Mouse (Mus musculus) liver, embryonic 14.5 days (tissue): ENCODE data around the gene Pwwp2b. TPM values are rescaled to one million over a fixed set of nuclear protein-coding genes. Genes with fewer than 3 reads are reported as not detected.

ENCODE experiments used
- ATAC-seq: fragments of 200-750 bp; cut with Nextera tagmentation; 2 replicates; pipeline ENCODE4 v1.8.0; 2017; ENCODE audit warnings: moderate number of reproducible peaks, mild to moderate bottlenecking, moderate library complexity; ENCODE audit not compliant: insufficient read depth
- DNase-seq, 3 experiments: peaks; one replicate each; pipeline ENCODE4 v3.0.0-alpha.2; 2012 to 2013; ENCODE audit warnings: low read depth in 3 of 3, low spot score in 3 of 3
- H3K27ac ChIP-seq: fragments of 300-500 bp; sonication (generic); 2 replicates; pipeline ENCODE4 v1.5.1; 2014; ENCODE audit warnings: moderate library complexity, mild to moderate bottlenecking, control low read depth, inconsistent platforms
- H3K27me3 ChIP-seq: fragments of 300-500 bp; sonication (generic); 2 replicates; pipeline ENCODE4 v1.6.1; 2014; ENCODE audit warnings: mild to moderate bottlenecking, low read length, moderate library complexity; ENCODE audit not compliant: control insufficient read depth, insufficient read depth
- H3K36me3 ChIP-seq: fragments of 300-500 bp; sonication (generic); replicated peaks from 2 replicates; pipeline ENCODE4 v1.6.1; 2014; ENCODE audit warnings: low read depth; ENCODE audit not compliant: control insufficient read depth, insufficient read depth
- H3K4me1 ChIP-seq, 2 experiments: fragments of 200-500 bp in 1 of 2; fragments of 300-500 bp in 1 of 2; sonication (generic) in 1 of 2; replicated peaks; 2 replicates each; pipeline ENCODE4 v1.6.1; 2012 to 2014; ENCODE audit warnings: antibody characterized with exemption in 1 of 2, inconsistent platforms in 1 of 2, low read length in 1 of 2; ENCODE audit not compliant: control insufficient read depth in 2 of 2, insufficient read depth in 2 of 2
- H3K4me2 ChIP-seq: fragments of 300-500 bp; sonication (generic); 2 replicates; pipeline ENCODE4 v1.6.1; 2014; ENCODE audit warnings: low read depth, mild to moderate bottlenecking, control low read depth, moderate library complexity
- H3K4me3 ChIP-seq, 2 experiments: fragments of 200-500 bp in 1 of 2; fragments of 300-500 bp in 1 of 2; sonication (generic) in 1 of 2; 2 replicates each; pipeline ENCODE4 v1.5.1; 2012 to 2014; ENCODE audit warnings: low read depth in 2 of 2, low read length in 2 of 2, mild to moderate bottlenecking in 2 of 2, control low read depth in 1 of 2, inconsistent platforms in 1 of 2, moderate library complexity in 1 of 2; ENCODE audit not compliant: insufficient read depth in 1 of 2
- H3K9ac ChIP-seq: fragments of 300-500 bp; sonication (generic); replicated peaks from 2 replicates; pipeline ENCODE4 v1.6.1; 2014; ENCODE audit warnings: mild to moderate bottlenecking, control low read depth, moderate library complexity
- H3K9me3 ChIP-seq: fragments of 300-500 bp; sonication (generic); 2 replicates; pipeline ENCODE4 v1.6.1; 2016; ENCODE audit warnings: low read length, mixed read lengths; ENCODE audit not compliant: control insufficient read depth
- CTCF ChIP-seq: IDR thresholded peaks from 2 replicates; pipeline ENCODE4 v1.5.1; 2016; ENCODE audit warnings: antibody characterized with exemption, low read depth, control low read depth
- EP300 ChIP-seq: IDR thresholded peaks from 2 replicates; pipeline ENCODE4 v1.6.1; 2016; ENCODE audit warnings: antibody characterized with exemption, low read depth
- WGBS: fragments of 180-500 bp; shearing (Covaris S2); extraction: QIAGEN DNeasy Blood & Tissue Kit; methylation state at CpG from one replicate; pipeline ENCODE4 v1.1.7; 2014; ENCODE audit not compliant: insufficient replicate concordance; 5-methylcytosine and 5-hydroxymethylcytosine counted together
- polyA plus RNA-seq, 2 experiments: library from polyadenylated mRNA; depleted of rRNA in 1 of 2; stranded (reverse) in 1 of 2; unstranded in 1 of 2; fragments of >200 nt; fragmentation: Nextera tagmentation in 1 of 2; extraction: Ambion mirVana in 1 of 2; gene quantifications; 2 replicates each; pipeline versions ENCODE4 v1.2.1 to v1.2.3; 2012 to 2014

The Pwwp2b gene
- polyA plus RNA-seq, 2 experiments: 1.0 to 1.3 TPM

DNA sequence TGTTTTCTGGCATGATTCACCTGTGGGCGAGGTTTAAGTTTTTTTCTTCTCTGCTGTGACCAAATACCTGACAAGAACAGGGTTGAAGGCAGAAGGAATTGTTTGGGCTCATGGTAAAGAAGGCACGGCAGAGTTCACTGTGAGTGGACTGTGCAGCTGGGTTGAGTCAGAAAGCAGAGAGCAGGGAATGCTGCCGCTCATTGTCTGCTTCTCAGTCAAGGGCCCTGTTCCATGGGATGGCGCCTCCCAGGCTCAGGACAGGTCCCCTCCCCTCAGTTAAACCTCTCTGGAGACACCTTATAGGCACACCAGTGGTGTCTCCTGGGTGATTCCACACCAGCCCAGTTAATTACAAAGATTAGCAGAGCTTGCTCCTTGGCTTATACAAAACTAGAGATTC lies 25.9 kb upstream of the Pwwp2b start:
- Histone ChIP-seq H3K27ac (no peak overlapping the region), H3K27me3 (no peaks in the 10 kb centered on the region), H3K9me3 (no peaks in the 10 kb centered on the region), H3K9ac (no peak overlapping the region), H3K4me2 (no peak overlapping the region), H3K4me3 (no peak overlapping the region), H3K4me1 (peaks cover 0 to 2% of the 10 kb centered on the region in 2 experiments; a peak in 1 of 4 replicates), H3K36me3 (no peaks in the 10 kb centered on the region)
- TF ChIP-seq EP300 (no peak), CTCF (no peak)
- DNase-seq (no peak), ATAC-seq (no peak)
- 61% methylated on average over 4 of the region's 4 CpGs for WGBS

DNA sequence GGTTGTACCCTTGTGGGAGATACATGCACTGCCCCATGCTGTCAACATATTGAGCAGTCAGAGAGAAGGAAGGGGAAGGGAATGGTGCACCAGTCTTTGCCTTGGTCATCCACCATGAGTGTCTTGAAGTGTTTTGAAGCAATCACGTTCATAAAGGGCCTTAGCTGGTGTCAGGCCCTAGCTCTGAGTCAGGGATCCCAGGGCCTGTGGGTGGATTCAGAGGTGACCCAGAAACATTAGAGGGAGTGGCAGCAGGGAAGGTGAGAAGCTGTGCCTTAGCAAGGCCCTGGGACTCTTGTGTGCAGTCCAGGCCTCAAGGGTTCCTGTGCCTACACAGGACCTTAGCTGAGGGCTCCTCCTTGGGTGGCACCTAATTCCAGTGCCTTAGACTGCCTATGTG lies 24.2 kb upstream of the Pwwp2b start:
- Histone ChIP-seq H3K4me2 (no peak overlapping the region), H3K9me3 (no peaks in the 10 kb centered on the region), H3K27ac (no peak overlapping the region), H3K36me3 (no peaks in the 10 kb centered on the region), H3K9ac (no peak overlapping the region), H3K4me1 (peaks cover 0 to 5% of the 10 kb centered on the region in 2 experiments; a peak in 1 of 4 replicates), H3K4me3 (no peak overlapping the region), H3K27me3 (no peaks in the 10 kb centered on the region)
- 34% methylated on average over 1 of the region's 1 CpGs for WGBS
- no peak for DNase-seq
- no peak for ATAC-seq
- TF ChIP-seq CTCF (no peak), EP300 (no peak)

DNA sequence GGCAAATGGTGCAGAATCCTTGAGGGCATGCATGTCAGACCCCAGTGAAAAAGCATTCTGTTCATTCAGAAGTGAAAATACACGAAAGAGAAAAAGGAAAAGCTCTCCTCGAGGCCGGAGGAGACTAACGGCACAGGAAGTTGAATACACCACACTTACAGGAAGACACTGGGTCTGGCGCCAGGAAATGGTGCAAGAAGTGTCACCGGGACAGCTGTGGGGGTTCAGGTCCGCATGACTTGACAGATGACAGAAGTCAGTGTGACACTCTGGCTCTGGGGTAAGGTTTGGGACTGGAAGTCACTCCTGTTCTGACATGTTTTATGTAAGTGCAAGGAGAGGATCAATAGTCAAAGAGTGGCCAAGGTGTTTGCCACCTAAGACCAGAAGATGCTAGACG lies 23.6 kb upstream of the Pwwp2b start:
- Histone ChIP-seq H3K4me3 (no peak overlapping the region), H3K27ac (no peak overlapping the region), H3K27me3 (no peaks in the 10 kb centered on the region), H3K9ac (no peak overlapping the region), H3K4me2 (no peak overlapping the region), H3K4me1 (peaks cover 0 to 5% of the 10 kb centered on the region in 2 experiments; a peak in 1 of 4 replicates), H3K36me3 (no peaks in the 10 kb centered on the region), H3K9me3 (no peaks in the 10 kb centered on the region)
- WGBS: 14% methylated on average over 8 of the region's 8 CpGs
- ATAC-seq (no peak; the same call in 1 of the 2 replicates), DNase-seq (no peak)
- no peak for TF ChIP-seq CTCF
- TF ChIP-seq EP300: no peak

DNA sequence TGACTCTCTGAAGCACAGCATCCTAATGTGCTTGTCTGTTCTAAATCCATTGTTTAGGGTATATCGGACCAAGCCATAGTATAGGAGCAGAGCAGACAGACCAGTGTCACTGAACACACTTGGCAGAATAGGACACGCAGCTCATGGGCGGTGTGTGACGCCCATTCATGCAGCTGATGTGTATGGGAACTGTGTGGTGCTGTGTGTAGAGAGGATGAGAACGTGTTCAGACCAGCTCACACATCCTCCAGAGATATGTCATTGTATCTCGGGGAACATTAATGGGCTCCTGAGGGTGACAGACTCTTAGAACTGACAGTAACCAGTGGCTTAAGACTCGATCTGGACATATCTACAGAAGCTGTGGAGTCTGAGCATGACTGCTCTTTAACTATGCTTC lies 21.9 kb upstream of the Pwwp2b start:
- no peak overlapping the region for H3K4me2 ChIP-seq
- H3K4me3 ChIP-seq: no peak overlapping the region
- TF ChIP-seq EP300 (no peak), CTCF (no peak)
- no peak overlapping the region for H3K27ac ChIP-seq
- ATAC-seq (no peak), DNase-seq (no peak)
- H3K4me1 ChIP-seq: peaks cover 0 to 5% of the 10 kb centered on the region in 2 experiments; a peak in 1 of 4 replicates
- WGBS: 67% methylated on average over 7 of the region's 7 CpGs
- H3K9ac ChIP-seq: no peak overlapping the region
- no peaks in the 10 kb centered on the region for H3K9me3 ChIP-seq
- H3K36me3 ChIP-seq: no peaks in the 10 kb centered on the region
- H3K27me3 ChIP-seq: no peaks in the 10 kb centered on the region

DNA sequence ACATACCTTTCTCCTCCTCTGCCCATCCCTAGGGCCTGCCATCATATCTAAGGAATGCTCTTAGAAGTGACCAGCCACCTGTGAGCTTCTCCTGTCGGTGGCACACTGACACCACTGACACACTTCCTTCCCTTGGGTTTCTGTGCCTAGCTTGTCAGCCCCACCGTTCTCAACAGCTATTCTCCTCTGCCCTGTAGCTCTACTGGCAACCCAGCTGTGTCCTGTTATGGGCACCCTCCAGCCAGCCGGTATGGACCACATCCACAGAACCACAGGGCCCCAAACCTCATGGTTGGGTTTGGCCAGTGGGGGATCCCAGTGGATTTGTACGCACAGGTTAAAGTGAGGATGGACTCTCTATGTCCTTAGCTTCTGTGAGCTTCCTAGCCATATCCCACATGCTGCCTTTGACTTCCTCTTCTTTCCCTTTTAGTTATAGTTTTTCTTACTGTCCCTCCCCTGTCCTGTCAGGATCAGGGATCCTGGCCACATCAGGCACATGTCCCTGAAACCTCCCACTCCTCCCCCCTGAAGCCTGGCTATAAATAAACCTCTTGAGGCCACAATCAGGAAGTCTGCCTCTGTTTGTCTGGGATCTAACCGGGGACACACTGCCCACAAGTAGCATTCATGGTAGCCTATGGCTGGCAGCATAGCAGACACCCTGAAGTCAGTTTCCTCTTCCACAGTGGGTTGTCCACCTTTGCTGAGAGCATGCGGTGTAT lies 19.7 kb upstream of the Pwwp2b start:
- H3K27ac ChIP-seq: no peak overlapping the region
- peak; percentile 16; the same call in 1 of the 2 replicates for ATAC-seq
- H3K4me1 ChIP-seq: peaks cover 0 to 5% of the 10 kb centered on the region in 2 experiments; a peak in 1 of 4 replicates
- TF ChIP-seq EP300 (no peak), CTCF (no peak)
- no peaks in the 10 kb centered on the region for H3K27me3 ChIP-seq
- H3K4me2 ChIP-seq: no peak overlapping the region
- no peak overlapping the region for H3K4me3 ChIP-seq
- DNase-seq: no peak
- H3K9me3 ChIP-seq: no peaks in the 10 kb centered on the region
- H3K9ac ChIP-seq: no peak overlapping the region
- no peaks in the 10 kb centered on the region for H3K36me3 ChIP-seq
- WGBS: 17% methylated on average over 6 of the region's 6 CpGs
